Mouse (Mus musculus): Measurements from ENCODE around the gene Tlnrd1. TPM values are rescaled to one million over a fixed set of nuclear protein-coding genes. Genes with fewer than 3 reads are reported as not detected.

Tlnrd1 gene
- 12.5 and 20.4 TPM in 2 replicates for polyA plus RNA-seq (2016; fragmentation: Nextera tagmentation; extraction: Ambion mirVana)

- WGBS = under 1% methylated on average over 68 of the region's 69 CpGs
- Histone ChIP-seq H3K27me3 (ENCODE audit: insufficient read depth, poor library complexity, severe bottlenecking) (no peaks in the 10 kb centered on the region), H3K9me3 (no peaks in the 10 kb centered on the region), H3K4me1 (peaks cover 44% of the 10 kb centered on the region), H3K36me3 (peaks cover 14% of the 10 kb centered on the region), H3K27ac (peak within 1 kb of the TSS; percentile 100), H3K4me3 (peak within 1 kb of the TSS; percentile 95)
- peak; percentile 96 for DNase-seq (ENCODE audit: low spot score)
Observed at GRCm38 (mm10) chr7:83884021-83884658, at the start of gene Tlnrd1, which contains the start of gene Mesd. TSS of gene Tlnrd1 (minus strand) at chr7:83884305. TSS of gene Mesd (plus strand) at chr7:83884466.

- Histone ChIP-seq H3K36me3 (no peaks in the 10 kb centered on the region), H3K27me3 (ENCODE audit: insufficient read depth, poor library complexity, severe bottlenecking) (no peaks in the 10 kb centered on the region), H3K4me3 (no peak overlapping the region), H3K4me1 (no peaks in the 10 kb centered on the region), H3K27ac (no peak overlapping the region), H3K9me3 (no peaks in the 10 kb centered on the region)
- DNase-seq (ENCODE audit: low spot score) = no peak
- WGBS = 49% methylated on average over 3 of the region's 3 CpGs
Observed at GRCm38 (mm10) chr7:83921637-83922036, 37.5 kb upstream of the Tlnrd1 start.

- no peaks in the 10 kb centered on the region for H3K36me3 ChIP-seq
- no peaks in the 10 kb centered on the region for H3K4me1 ChIP-seq
- WGBS = 66% methylated on average over 4 of the region's 4 CpGs
Observed at GRCm38 (mm10) chr7:83920241-83920640, 36.1 kb upstream of the Tlnrd1 start.

GRCm38 (mm10) chr7:83914566-83914965 lies 30.5 kb upstream of the Tlnrd1 start:
- Histone ChIP-seq H3K9me3 (no peaks in the 10 kb centered on the region), H3K27me3 (ENCODE audit: insufficient read depth, poor library complexity, severe bottlenecking) (no peaks in the 10 kb centered on the region)
- no peak for DNase-seq (ENCODE audit: low spot score)

More at GRCm38 (mm10) chr7:83920241-83920640, 36.1 kb upstream of the Tlnrd1 start:
- DNase-seq (ENCODE audit: low spot score) = no peak
- Histone ChIP-seq H3K9me3 (no peaks in the 10 kb centered on the region), H3K27me3 (ENCODE audit: insufficient read depth, poor library complexity, severe bottlenecking) (no peaks in the 10 kb centered on the region), H3K27ac (no peak overlapping the region), H3K4me3 (no peak overlapping the region)

GRCm38 (mm10) chr7:83913995-83914394 lies 29.9 kb upstream of the Tlnrd1 start:
- H3K9me3 ChIP-seq = no peaks in the 10 kb centered on the region
- 68% methylated on average over 9 of the region's 9 CpGs for WGBS
- H3K27me3 ChIP-seq (ENCODE audit: insufficient read depth, poor library complexity, severe bottlenecking) = no peaks in the 10 kb centered on the region
- H3K27ac ChIP-seq = no peak overlapping the region
- DNase-seq (ENCODE audit: low spot score) = no peak
- no peak overlapping the region for H3K4me3 ChIP-seq
- H3K36me3 ChIP-seq = no peaks in the 10 kb centered on the region
- no peaks in the 10 kb centered on the region for H3K4me1 ChIP-seq

More at GRCm38 (mm10) chr7:83914566-83914965, 30.5 kb upstream of the Tlnrd1 start:
- Histone ChIP-seq H3K27ac (no peak overlapping the region), H3K4me3 (no peak overlapping the region), H3K4me1 (no peaks in the 10 kb centered on the region), H3K36me3 (no peaks in the 10 kb centered on the region)
- WGBS = 0% methylated on average over 3 of the region's 3 CpGs

- no peaks in the 10 kb centered on the region for H3K36me3 ChIP-seq
- no peaks in the 10 kb centered on the region for H3K27me3 ChIP-seq (ENCODE audit: insufficient read depth, poor library complexity, severe bottlenecking)
- H3K9me3 ChIP-seq = no peaks in the 10 kb centered on the region
- no peak overlapping the region for H3K27ac ChIP-seq
- H3K4me1 ChIP-seq = no peaks in the 10 kb centered on the region
- no peak for DNase-seq (ENCODE audit: low spot score)
- WGBS = 74% methylated on average over 6 of the region's 6 CpGs
- no peak overlapping the region for H3K4me3 ChIP-seq
Observed at GRCm38 (mm10) chr7:83913405-83913932, 29.4 kb upstream of the Tlnrd1 start.

GRCm38 (mm10) chr7:83911909-83912308 lies 27.8 kb upstream of the Tlnrd1 start:
- DNase-seq (ENCODE audit: low spot score) = no peak

GRCm38 (mm10) chr7:83904831-83905230 lies 20.7 kb upstream of the Tlnrd1 start:
- Histone ChIP-seq H3K9me3 (0 out of 2 replicates have a peak, but pooled peaks cover 5% of the 10 kb centered on the region), H3K36me3 (peaks cover 22% of the 10 kb centered on the region), H3K27me3 (ENCODE audit: insufficient read depth, poor library complexity, severe bottlenecking) (no peaks in the 10 kb centered on the region), H3K4me3 (no peak overlapping the region), H3K4me1 (peaks cover 17% of the 10 kb centered on the region), H3K27ac (no peak overlapping the region)
- DNase-seq (ENCODE audit: low spot score) = no peak
- 78% methylated on average over 3 of the region's 3 CpGs for WGBS

More at GRCm38 (mm10) chr7:83911909-83912308, 27.8 kb upstream of the Tlnrd1 start:
- Histone ChIP-seq H3K4me1 (no peaks in the 10 kb centered on the region), H3K27me3 (ENCODE audit: insufficient read depth, poor library complexity, severe bottlenecking) (no peaks in the 10 kb centered on the region), H3K27ac (no peak overlapping the region), H3K4me3 (no peak overlapping the region), H3K9me3 (no peaks in the 10 kb centered on the region), H3K36me3 (no peaks in the 10 kb centered on the region)
- 68% methylated on average over 3 of the region's 3 CpGs for WGBS

GRCm38 (mm10) chr7:83902296-83903145 lies 18.4 kb upstream of the Tlnrd1 start:
- Histone ChIP-seq H3K4me1 (peaks cover 17% of the 10 kb centered on the region), H3K9me3 (0 out of 2 replicates have a peak, but pooled peaks cover 5% of the 10 kb centered on the region), H3K27ac (peak overlapping the region; percentile 74), H3K4me3 (no peak overlapping the region), H3K36me3 (peaks cover 45% of the 10 kb centered on the region), H3K27me3 (ENCODE audit: insufficient read depth, poor library complexity, severe bottlenecking) (no peaks in the 10 kb centered on the region)
- no peak for DNase-seq (ENCODE audit: low spot score)
- WGBS = 42% methylated on average over 5 of the region's 5 CpGs

- 84% methylated on average over 4 of the region's 4 CpGs for WGBS
- Histone ChIP-seq H3K27ac (no peak overlapping the region), H3K27me3 (ENCODE audit: insufficient read depth, poor library complexity, severe bottlenecking) (no peaks in the 10 kb centered on the region), H3K9me3 (0 out of 2 replicates have a peak, but pooled peaks cover 5% of the 10 kb centered on the region), H3K36me3 (peaks cover 53% of the 10 kb centered on the region), H3K4me1 (peaks cover 20% of the 10 kb centered on the region), H3K4me3 (no peak overlapping the region)
- DNase-seq (ENCODE audit: low spot score) = no peak
Observed at GRCm38 (mm10) chr7:83901425-83901824, 17.3 kb upstream of the Tlnrd1 start.

- 75% methylated on average over 3 of the region's 3 CpGs for WGBS
- H3K27ac ChIP-seq = no peak overlapping the region
- H3K4me1 ChIP-seq = peaks cover 20% of the 10 kb centered on the region
- DNase-seq (ENCODE audit: low spot score) = no peak
- H3K4me3 ChIP-seq = no peak overlapping the region
- no peaks in the 10 kb centered on the region for H3K27me3 ChIP-seq (ENCODE audit: insufficient read depth, poor library complexity, severe bottlenecking)
- peaks cover 55% of the 10 kb centered on the region for H3K36me3 ChIP-seq
- no peaks in the 10 kb centered on the region for H3K9me3 ChIP-seq
Observed at GRCm38 (mm10) chr7:83900519-83900918, 16.4 kb upstream of the Tlnrd1 start.

- H3K4me3 ChIP-seq = no peak overlapping the region
- WGBS = 79% methylated on average over 11 of the region's 11 CpGs
- H3K27ac ChIP-seq = no peak overlapping the region
- H3K9me3 ChIP-seq = no peaks in the 10 kb centered on the region
- peaks cover 29% of the 10 kb centered on the region for H3K4me1 ChIP-seq
- no peaks in the 10 kb centered on the region for H3K27me3 ChIP-seq (ENCODE audit: insufficient read depth, poor library complexity, severe bottlenecking)
- no peak for DNase-seq (ENCODE audit: low spot score)
- H3K36me3 ChIP-seq = peaks cover 58% of the 10 kb centered on the region
Observed at GRCm38 (mm10) chr7:83898267-83898666, 14.2 kb upstream of the Tlnrd1 start.

All from heart, embryonic 10.5 days (tissue).